Comparison of ENCODE assay signal across 8 mouse cellular contexts in genomic region chr2:102407363-102408184, GRCm38 (mm10). TPM values are rescaled to one million over a fixed set of nuclear protein-coding genes. Genes with fewer than 3 reads are reported as not detected.
DNase-seq lines count a peak whose midpoint lies in the region; ATAC-seq lines count a peak whose summit lies in the region.

Gene Trim44 (minus strand): TSS chr2:102407828.

- H3K4me2 ChIP-seq in hindbrain, embryonic 12.5 days (replicated peaks): peak within 1 kb of the TSS; percentile 22
- peak within 1 kb of the TSS; percentile 34 for H3K4me2 ChIP-seq in neural tube, embryonic 15.5 days

- H3K27ac ChIP-seq in hindbrain, embryonic 12.5 days: no peak within 1 kb of the TSS; the same call in 1 of the 2 replicates
- H3K27ac ChIP-seq in limb, embryonic 10.5 days: peak within 1 kb of the TSS; percentile 34; the same call in 1 of the 2 replicates
- H3K27ac ChIP-seq in neural tube, embryonic 15.5 days (replicated peaks): peak within 1 kb of the TSS; percentile 35; the same call in 1 of the 2 replicates

- no peaks in the 10 kb centered on the region for H3K36me3 ChIP-seq in hindbrain, embryonic 12.5 days
- no peaks in the 10 kb centered on the region for H3K36me3 ChIP-seq in limb, embryonic 10.5 days
- no peaks in the 10 kb centered on the region for H3K36me3 ChIP-seq in neural tube, embryonic 15.5 days

- no peak within 1 kb of the TSS for H3K4me3 ChIP-seq in hindbrain, embryonic 12.5 days
- peak within 1 kb of the TSS; percentile 12; the same call in 1 of the 2 replicates for H3K4me3 ChIP-seq in limb, embryonic 10.5 days
- H3K4me3 ChIP-seq in neural tube, embryonic 15.5 days (replicated peaks): no peak within 1 kb of the TSS

- H3K27me3 ChIP-seq in hindbrain, embryonic 12.5 days: no peaks in the 10 kb centered on the region
- H3K27me3 ChIP-seq in limb, embryonic 10.5 days (ENCODE audit: low read depth, poor library complexity, severe bottlenecking): no peaks in the 10 kb centered on the region
- no peaks in the 10 kb centered on the region for H3K27me3 ChIP-seq in neural tube, embryonic 15.5 days (replicated peaks)

- WGBS in hindbrain, embryonic 12.5 days: 36% methylated on average over 14 of the region's 14 CpGs
- 34% methylated on average over 14 of the region's 14 CpGs for WGBS in limb, embryonic 10.5 days
- 32% methylated on average over 14 of the region's 14 CpGs for WGBS in neural tube, embryonic 15.5 days

- no peak within 1 kb of the TSS for H3K9ac ChIP-seq in hindbrain, embryonic 12.5 days
- no peak within 1 kb of the TSS for H3K9ac ChIP-seq in neural tube, embryonic 15.5 days (replicated peaks)

- peaks cover 11% of the 10 kb centered on the region for H3K4me1 ChIP-seq in hindbrain, embryonic 12.5 days
- H3K4me1 ChIP-seq in limb, embryonic 10.5 days: peaks cover 19% of the 10 kb centered on the region
- peaks cover 16% of the 10 kb centered on the region for H3K4me1 ChIP-seq in neural tube, embryonic 15.5 days

- no peaks in the 10 kb centered on the region for H3K9me3 ChIP-seq in hindbrain, embryonic 12.5 days (replicated peaks)
- no peaks in the 10 kb centered on the region for H3K9me3 ChIP-seq in limb, embryonic 10.5 days (replicated peaks)
- no peaks in the 10 kb centered on the region for H3K9me3 ChIP-seq in neural tube, embryonic 15.5 days (replicated peaks)

- ATAC-seq in hindbrain, embryonic 12.5 days (ENCODE audit: low FRiP score): no peak
- 0 out of 2 replicates have a peak, but pooled peaks have one; percentile 24 for ATAC-seq in neural tube, embryonic 15.5 days (ENCODE audit: low FRiP score)

- peak; percentile 85 for DNase-seq in heart, adult 11 months
- DNase-seq in heart, adult 9 months (ENCODE audit: low spot score in 2 of 2): no peak
- DNase-seq in adrenal gland, postnatal 4 days (ENCODE audit: low spot score in 2 of 2): no peak
- DNase-seq in forelimb bud, embryonic 11.5 days (ENCODE audit: low read depth, low spot score): peak; percentile 38
- no peak for DNase-seq in limb, embryonic 10.5 days (ENCODE audit: low spot score)
- DNase-seq in cerebellum, adult 9-11 months: no peak

RNA-seq across cellular contexts. Expression of gene Trim44, which starts in this region (rescaled TPM):
- total RNA-seq in adrenal gland, postnatal 4 days (2021): 10 to 100 TPM; 77.3 to 87.6 TPM
- polyA plus RNA-seq in hindbrain, embryonic 12.5 days (2016; fragmentation: Nextera tagmentation; extraction: Ambion mirVana): 65.6 and 74.4 TPM in 2 replicates
- 26.3 and 30.3 TPM in 2 replicates for polyA plus RNA-seq in limb, embryonic 10.5 days (2016; fragmentation: Nextera tagmentation; extraction: Ambion mirVana)
- 51.2 and 56.2 TPM in 2 replicates for polyA plus RNA-seq in neural tube, embryonic 15.5 days (2015; fragmentation: Nextera tagmentation; extraction: Ambion mirVana)

Comparison
In these comparisons a context has a peak if more than half of its experiments do, and no peak if none do; other contexts are left out.
1. DNase-seq: peak in heart, adult 11 months (single experiment) and forelimb bud, embryonic 11.5 days (single experiment); none in heart, adult 9 months (0 of 2), adrenal gland, postnatal 4 days (0 of 2), limb, embryonic 10.5 days (single experiment) and cerebellum, adult 9-11 months (single experiment).